Mouse (Mus musculus): Measurements from ENCODE around the gene App. TPM values are rescaled to one million over a fixed set of nuclear protein-coding genes. Genes with fewer than 3 reads are reported as not detected.

App gene
- polyA plus RNA-seq, 1 experiment from 2014 or later, result 470 TPM

- H3K9ac ChIP-seq (ENCODE audit: low read depth, low read length), result no peak overlapping the region
- 27% methylated on average over 26 of the region's 26 CpGs for whole genome bisulfite sequencing
These were observed 218.2 kb downstream of the App start for GRCm38 (mm10) chr16:84955204-84955839.

DNA sequence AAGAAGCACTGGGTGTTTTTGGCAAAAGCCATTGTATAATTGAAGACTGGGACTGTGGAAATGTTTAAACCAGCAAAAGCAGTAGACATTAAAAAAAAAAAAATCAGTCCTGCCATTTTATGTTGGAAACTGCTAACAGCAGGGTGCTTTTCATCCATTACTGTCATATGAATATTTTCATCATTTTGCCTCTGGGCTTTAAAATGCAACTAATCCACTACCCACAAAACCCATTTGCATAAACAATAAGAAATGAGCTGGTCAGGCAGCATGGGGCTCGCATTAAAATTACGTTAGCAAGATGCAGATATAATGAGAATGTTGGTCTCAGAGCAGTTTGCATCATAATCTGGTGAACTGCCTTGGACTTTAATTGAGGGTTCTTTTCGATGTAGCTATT, 242.5 kb downstream of the App start:
- peak overlapping the region; percentile 17; the same call in 1 of the 2 replicates for H3K27ac ChIP-seq (ENCODE audit: low read length)
- H3K4me2 ChIP-seq (ENCODE audit: low read length), result no peak overlapping the region
- H3K4me3 ChIP-seq (ENCODE audit: low read depth, low read length), result no peak overlapping the region
- H3K4me1 ChIP-seq (ENCODE audit: control insufficient read depth, insufficient read depth, low read length), result no peaks in the 10 kb centered on the region; the same call in 1 of the 2 replicates
- 33% methylated on average over 3 of the region's 3 CpGs for WGBS
- ATAC-seq, result no peak
- H3K9ac ChIP-seq (ENCODE audit: low read depth, low read length), result no peak overlapping the region
- H3K9me3 ChIP-seq (replicated peaks; ENCODE audit: control insufficient read depth, low read length, poor library complexity, severe bottlenecking), result no peaks in the 10 kb centered on the region
- no peaks in the 10 kb centered on the region for H3K27me3 ChIP-seq (ENCODE audit: control insufficient read depth, insufficient read depth, low read depth, low read length)
- H3K36me3 ChIP-seq (ENCODE audit: control insufficient read depth, insufficient read depth, low read length), result no peaks in the 10 kb centered on the region

More at GRCm38 (mm10) chr16:84955204-84955839, 218.2 kb downstream of the App start:
- Histone ChIP-seq H3K36me3 (ENCODE audit: control insufficient read depth, insufficient read depth, low read length) (peaks cover 13% of the 10 kb centered on the region), H3K27ac (ENCODE audit: low read length) (no peak overlapping the region), H3K9me3 (replicated peaks; ENCODE audit: control insufficient read depth, low read length, poor library complexity, severe bottlenecking) (no peaks in the 10 kb centered on the region), H3K4me3 (ENCODE audit: low read depth, low read length) (no peak overlapping the region), H3K4me2 (ENCODE audit: low read length) (no peak overlapping the region), H3K27me3 (ENCODE audit: control insufficient read depth, insufficient read depth, low read depth, low read length) (no peaks in the 10 kb centered on the region), H3K4me1 (ENCODE audit: control insufficient read depth, insufficient read depth, low read length) (peaks cover 7% of the 10 kb centered on the region)
- peak; percentile 88 for ATAC-seq

DNA sequence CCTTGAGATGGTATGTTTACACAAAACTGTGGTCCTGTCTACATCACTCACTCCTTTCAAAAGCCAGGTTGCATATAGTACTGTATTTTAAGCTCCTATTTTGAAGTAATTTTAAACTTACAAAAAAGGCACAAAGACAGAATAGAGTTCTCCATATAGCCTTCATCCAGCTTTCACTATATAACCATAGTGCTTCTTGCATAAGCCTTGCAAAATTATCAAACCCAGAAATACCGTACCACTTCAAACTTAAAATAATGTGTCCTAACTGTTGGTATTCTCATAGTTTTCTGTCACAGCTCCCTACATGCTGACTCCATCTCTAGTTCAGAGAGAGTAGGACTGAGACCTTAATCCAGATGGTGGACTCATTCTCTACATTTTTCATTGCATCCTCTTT, 245.7 kb downstream of the App start:
- no peaks in the 10 kb centered on the region for H3K27me3 ChIP-seq (ENCODE audit: control insufficient read depth, insufficient read depth, low read depth, low read length)
- WGBS, result 95% methylated on average over 1 of the region's 1 CpGs
- no peaks in the 10 kb centered on the region for H3K36me3 ChIP-seq (ENCODE audit: control insufficient read depth, insufficient read depth, low read length)
- no peak overlapping the region for H3K27ac ChIP-seq (ENCODE audit: low read length)
- no peak overlapping the region for H3K9ac ChIP-seq (ENCODE audit: low read depth, low read length)
- no peaks in the 10 kb centered on the region; the same call in 1 of the 2 replicates for H3K4me1 ChIP-seq (ENCODE audit: control insufficient read depth, insufficient read depth, low read length)
- H3K4me2 ChIP-seq (ENCODE audit: low read length), result no peak overlapping the region
- H3K9me3 ChIP-seq (replicated peaks; ENCODE audit: control insufficient read depth, low read length, poor library complexity, severe bottlenecking), result no peaks in the 10 kb centered on the region
- H3K4me3 ChIP-seq (ENCODE audit: low read depth, low read length), result no peak overlapping the region
- no peak for ATAC-seq

- Histone ChIP-seq H3K4me1 (ENCODE audit: control insufficient read depth, insufficient read depth, low read length) (peaks cover 6% of the 10 kb centered on the region), H3K9ac (ENCODE audit: low read depth, low read length) (no peak overlapping the region), H3K27ac (ENCODE audit: low read length) (no peak overlapping the region), H3K9me3 (replicated peaks; ENCODE audit: control insufficient read depth, low read length, poor library complexity, severe bottlenecking) (no peaks in the 10 kb centered on the region), H3K4me2 (ENCODE audit: low read length) (no peak overlapping the region), H3K4me3 (ENCODE audit: low read depth, low read length) (no peak overlapping the region), H3K36me3 (ENCODE audit: control insufficient read depth, insufficient read depth, low read length) (no peaks in the 10 kb centered on the region), H3K27me3 (ENCODE audit: control insufficient read depth, insufficient read depth, low read depth, low read length) (no peaks in the 10 kb centered on the region)
- no peak for ATAC-seq
- 42% methylated on average over 5 of the region's 5 CpGs for WGBS
These were observed 253.8 kb downstream of the App start for GRCm38 (mm10) chr16:84919649-84920308.

DNA sequence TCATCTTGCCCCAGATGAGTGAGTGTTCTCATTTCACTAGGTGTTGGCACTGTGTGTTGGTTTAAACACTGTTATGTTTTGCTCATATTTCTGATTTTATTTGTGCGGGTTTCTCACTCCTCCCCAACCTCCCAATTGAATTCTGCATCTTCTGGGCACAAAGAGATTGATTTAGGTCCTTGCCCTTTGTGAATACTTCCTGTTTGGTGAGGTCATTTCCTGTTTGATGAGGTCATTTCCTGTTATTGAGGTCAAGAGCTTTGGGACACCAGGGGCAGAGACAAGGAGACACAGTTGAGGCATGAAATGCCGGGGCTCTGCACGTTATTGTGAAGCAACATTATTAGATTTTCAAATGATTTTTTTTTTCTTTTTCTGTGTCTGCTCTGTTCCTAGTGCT, 254.5 kb downstream of the App start:
- Histone ChIP-seq H3K4me2 (ENCODE audit: low read length) (no peak overlapping the region), H3K27ac (ENCODE audit: low read length) (no peak overlapping the region), H3K36me3 (ENCODE audit: control insufficient read depth, insufficient read depth, low read length) (no peaks in the 10 kb centered on the region), H3K27me3 (ENCODE audit: control insufficient read depth, insufficient read depth, low read depth, low read length) (no peaks in the 10 kb centered on the region), H3K4me1 (ENCODE audit: control insufficient read depth, insufficient read depth, low read length) (peaks cover 6% of the 10 kb centered on the region), H3K9ac (ENCODE audit: low read depth, low read length) (no peak overlapping the region), H3K4me3 (ENCODE audit: low read depth, low read length) (no peak overlapping the region), H3K9me3 (replicated peaks; ENCODE audit: control insufficient read depth, low read length, poor library complexity, severe bottlenecking) (no peaks in the 10 kb centered on the region)
- no peak for ATAC-seq
- WGBS, result 62% methylated on average over 3 of the region's 3 CpGs

- WGBS, result 27% methylated on average over 3 of the region's 3 CpGs
These were observed 256.8 kb downstream of the App start for GRCm38 (mm10) chr16:84916772-84917171.

DNA sequence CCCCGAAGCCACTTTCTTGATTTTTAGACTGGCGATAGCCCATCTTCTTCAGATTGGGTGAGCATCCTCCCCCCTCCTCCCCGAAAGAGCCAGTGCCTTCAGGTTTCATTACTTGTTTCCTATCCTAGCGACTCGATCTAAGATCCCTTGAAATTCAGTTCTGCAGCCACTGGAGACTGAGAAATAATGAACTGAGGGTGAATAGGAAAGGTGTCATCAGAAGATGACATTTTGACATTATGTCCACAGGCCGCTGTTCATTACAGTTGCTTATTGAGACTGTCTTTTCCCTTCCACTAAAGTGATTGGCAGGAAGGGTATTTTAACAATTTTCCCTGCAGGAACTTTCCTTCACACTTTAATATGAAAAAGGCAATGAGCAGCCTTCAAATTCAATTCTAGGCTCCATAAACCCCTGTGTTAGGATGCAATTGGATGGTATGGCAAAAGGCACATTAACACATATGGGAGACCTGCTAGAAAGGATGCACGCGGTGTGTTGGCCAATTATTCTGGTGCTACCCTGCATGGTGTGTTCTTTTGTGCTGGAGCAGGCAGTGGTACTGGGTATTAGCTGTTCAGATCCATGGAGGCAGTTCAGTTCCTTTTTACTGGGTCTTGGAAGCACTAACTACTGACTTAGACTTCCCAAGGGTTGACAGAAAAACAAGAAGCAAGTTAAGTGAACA, 261.9 kb downstream of the App start:
- 74% methylated on average over 8 of the region's 8 CpGs for WGBS

More at GRCm38 (mm10) chr16:84916772-84917171, 256.8 kb downstream of the App start:
- Histone ChIP-seq H3K27ac (ENCODE audit: low read length) (peak overlapping the region; percentile 33), H3K27me3 (ENCODE audit: control insufficient read depth, insufficient read depth, low read depth, low read length) (no peaks in the 10 kb centered on the region), H3K9me3 (replicated peaks; ENCODE audit: control insufficient read depth, low read length, poor library complexity, severe bottlenecking) (no peaks in the 10 kb centered on the region), H3K4me2 (ENCODE audit: low read length) (peak overlapping the region; percentile 35; the same call in 1 of the 2 replicates), H3K4me1 (ENCODE audit: control insufficient read depth, insufficient read depth, low read length) (peaks cover 6% of the 10 kb centered on the region), H3K36me3 (ENCODE audit: control insufficient read depth, insufficient read depth, low read length) (no peaks in the 10 kb centered on the region), H3K9ac (ENCODE audit: low read depth, low read length) (no peak overlapping the region), H3K4me3 (ENCODE audit: low read depth, low read length) (no peak overlapping the region)
- ATAC-seq, result peak; percentile 89

GRCm38 (mm10) chr16:84902995-84903394, 270.6 kb downstream of the App start:
- no peak overlapping the region for H3K4me2 ChIP-seq (ENCODE audit: low read length)
- WGBS, result 91% methylated on average over 4 of the region's 4 CpGs
- H3K27ac ChIP-seq (ENCODE audit: low read length), result no peak overlapping the region
- H3K9ac ChIP-seq (ENCODE audit: low read depth, low read length), result no peak overlapping the region
- no peaks in the 10 kb centered on the region for H3K36me3 ChIP-seq (ENCODE audit: control insufficient read depth, insufficient read depth, low read length)
- no peaks in the 10 kb centered on the region for H3K4me1 ChIP-seq (ENCODE audit: control insufficient read depth, insufficient read depth, low read length)
- no peak for ATAC-seq
- H3K9me3 ChIP-seq (replicated peaks; ENCODE audit: control insufficient read depth, low read length, poor library complexity, severe bottlenecking), result no peaks in the 10 kb centered on the region
- H3K27me3 ChIP-seq (ENCODE audit: control insufficient read depth, insufficient read depth, low read depth, low read length), result no peaks in the 10 kb centered on the region
- H3K4me3 ChIP-seq (ENCODE audit: low read depth, low read length), result no peak overlapping the region

More for the DNA sequence above, 261.9 kb downstream of the App start:
- H3K36me3 ChIP-seq (ENCODE audit: control insufficient read depth, insufficient read depth, low read length), result no peaks in the 10 kb centered on the region
- no peak overlapping the region for H3K4me2 ChIP-seq (ENCODE audit: low read length)
- no peak overlapping the region for H3K27ac ChIP-seq (ENCODE audit: low read length)
- H3K27me3 ChIP-seq (ENCODE audit: control insufficient read depth, insufficient read depth, low read depth, low read length), result no peaks in the 10 kb centered on the region
- H3K4me3 ChIP-seq (ENCODE audit: low read depth, low read length), result no peak overlapping the region
- no peaks in the 10 kb centered on the region for H3K9me3 ChIP-seq (replicated peaks; ENCODE audit: control insufficient read depth, low read length, poor library complexity, severe bottlenecking)
- H3K9ac ChIP-seq (ENCODE audit: low read depth, low read length), result no peak overlapping the region
- peak; percentile 70; the same call in 1 of the 2 replicates for ATAC-seq
- no peaks in the 10 kb centered on the region for H3K4me1 ChIP-seq (ENCODE audit: control insufficient read depth, insufficient read depth, low read length)
